Mouse (Mus musculus) kidney, adult 2 months (tissue): ENCODE measurements around the gene Meis1. TPM values are rescaled to one million over a fixed set of nuclear protein-coding genes. Genes with fewer than 3 reads are reported as not detected.

Experiments
- DNase-seq: peaks from one replicate; pipeline ENCODE4 v3.0.0; 2021
- H3K27ac ChIP-seq: fragments of 200-500 bp; 2 replicates; pipeline ENCODE4 v1.5.1; 2012; ENCODE audit warnings: low read depth, low read length, control low read depth, inconsistent platforms; ENCODE audit not compliant: insufficient read depth
- H3K27me3 ChIP-seq: fragments of 200-500 bp; replicated peaks from 2 replicates; pipeline ENCODE4 v1.6.1; 2012; ENCODE audit warnings: mild to moderate bottlenecking, moderate library complexity, low read length, inconsistent platforms; ENCODE audit not compliant: control insufficient read depth, insufficient read depth
- H3K36me3 ChIP-seq: fragments of 200-500 bp; 2 replicates; pipeline ENCODE4 v1.6.1; 2012; ENCODE audit warnings: mild to moderate bottlenecking, moderate library complexity, low read length, inconsistent platforms; ENCODE audit not compliant: control insufficient read depth, insufficient read depth
- H3K4me1 ChIP-seq: fragments of 200-500 bp; 2 replicates; pipeline ENCODE4 v1.6.1; 2011; ENCODE audit warnings: low read length; ENCODE audit not compliant: control insufficient read depth, insufficient read depth
- H3K4me3 ChIP-seq: fragments of 200-500 bp; 2 replicates; pipeline ENCODE4 v1.5.1; 2011; ENCODE audit warnings: mild to moderate bottlenecking, low read depth, low read length, control low read depth; ENCODE audit not compliant: insufficient read depth
- CTCF ChIP-seq: fragments of 200-500 bp; conservative IDR thresholded peaks from 2 replicates; pipeline ENCODE4 v1.5.1; 2011; ENCODE audit warnings: low read depth, mild to moderate bottlenecking, control low read depth, low read length, moderate library complexity, mixed read lengths; ENCODE audit not compliant: insufficient read depth, insufficient read length
- POLR2A ChIP-seq: fragments of 200-500 bp; IDR thresholded peaks from one replicate; pipeline ENCODE4 v1.6.1; 2011; ENCODE audit warnings: low read depth, low read length, control low read depth
- WGBS: fragments of 180-500 bp; shearing (Covaris S2); methylation state at CpG from one replicate; pipeline ENCODE4 v1.1.7; 2018; 5-methylcytosine and 5-hydroxymethylcytosine counted together
- polyA plus RNA-seq: library from polyadenylated mRNA; depleted of rRNA; stranded (reverse); fragments of >200 nt; gene quantifications from 2 replicates; pipeline ENCODE4 v1.2.3, GENCODE M21; 2012

The Meis1 gene
- polyA plus RNA-seq, 1 experiment = 6.2 TPM

DNA sequence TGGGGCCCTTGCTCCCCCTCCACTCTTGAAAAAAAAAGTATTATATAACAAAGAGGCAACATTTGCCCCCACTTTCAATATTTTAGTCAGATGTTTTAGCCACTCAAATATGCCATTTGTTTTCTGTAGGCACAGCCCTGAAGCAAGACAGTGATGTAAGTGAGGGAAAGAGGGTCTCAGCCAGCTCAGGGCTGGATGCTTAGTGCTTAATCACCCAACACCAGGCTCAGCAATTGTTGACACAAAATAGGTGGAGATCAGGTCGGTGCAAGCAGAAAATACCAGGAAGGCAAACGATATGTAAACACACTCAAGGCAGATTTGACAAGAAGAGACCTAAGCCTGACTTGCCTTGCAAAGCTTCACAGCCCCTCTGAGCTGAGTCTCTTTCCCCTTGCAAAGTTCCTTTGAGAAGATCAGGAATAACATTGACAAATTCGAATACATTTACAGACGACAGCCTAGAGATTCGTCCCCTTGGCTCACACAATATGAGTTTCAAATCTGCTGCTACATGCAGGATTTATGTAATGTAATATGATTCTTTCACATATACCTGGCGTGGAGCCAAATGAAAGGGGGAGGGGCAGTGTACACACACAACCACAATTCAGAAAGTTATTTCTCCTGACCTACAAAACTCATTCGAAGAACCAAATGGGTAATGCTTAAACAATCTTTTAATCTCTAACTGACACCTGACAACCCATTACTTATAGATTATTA is 120.7 kb downstream of the Meis1 start:
- DNase-seq = no peak
- H3K27me3 ChIP-seq = no peaks in the 10 kb centered on the region
- H3K4me3 ChIP-seq = no peak overlapping the region
- no peaks in the 10 kb centered on the region for H3K36me3 ChIP-seq
- no peak overlapping the region for H3K27ac ChIP-seq
- H3K4me1 ChIP-seq = no peaks in the 10 kb centered on the region
- 27% methylated on average over 7 of the region's 7 CpGs for WGBS
- no peak for TF ChIP-seq POLR2A
- no peak for TF ChIP-seq CTCF

DNA sequence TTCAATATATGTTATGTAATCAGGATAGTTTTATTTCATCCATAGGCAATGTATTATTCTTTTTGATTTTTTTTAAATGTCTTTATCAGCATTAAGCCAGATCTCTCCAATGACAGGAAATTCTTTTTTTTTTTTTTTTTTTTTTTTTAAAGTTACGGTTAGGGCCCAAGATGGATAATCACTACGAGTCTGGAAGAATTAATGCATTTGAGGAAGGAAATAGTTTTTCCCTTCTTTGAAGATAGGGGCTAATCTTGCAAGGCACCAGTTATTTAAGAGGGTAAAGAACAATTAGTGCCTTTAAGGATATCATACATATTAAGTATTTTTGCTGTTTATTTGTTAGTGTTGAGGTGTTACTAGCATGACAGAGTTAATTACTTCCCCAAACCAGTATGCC is 121.5 kb downstream of the Meis1 start:
- Histone ChIP-seq H3K27ac (no peak overlapping the region), H3K27me3 (no peaks in the 10 kb centered on the region), H3K36me3 (no peaks in the 10 kb centered on the region), H3K4me3 (no peak overlapping the region), H3K4me1 (no peaks in the 10 kb centered on the region)
- TF ChIP-seq CTCF = no peak
- no peak for TF ChIP-seq POLR2A
- WGBS = 65% methylated on average over 2 of the region's 2 CpGs
- no peak for DNase-seq

DNA sequence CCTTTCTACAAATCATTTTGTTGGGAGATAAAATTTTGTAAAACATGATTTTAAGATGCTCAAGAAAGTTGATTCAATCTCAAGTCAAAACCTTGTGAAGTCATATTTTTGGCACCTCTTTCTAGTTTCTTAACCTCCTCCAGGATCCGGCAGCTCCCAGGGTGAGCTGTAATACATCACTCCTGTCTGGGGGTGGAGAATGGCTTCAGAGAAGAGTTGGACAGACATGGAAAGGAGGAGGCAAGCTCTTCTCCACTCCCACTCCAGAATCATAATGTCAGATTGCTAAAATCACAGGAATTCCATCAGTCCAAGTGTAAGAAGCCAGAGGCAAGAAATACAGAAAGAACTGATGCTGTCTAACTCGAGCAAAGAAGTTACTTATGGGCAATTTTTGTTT is 126.3 kb downstream of the Meis1 start:
- no peaks in the 10 kb centered on the region for H3K36me3 ChIP-seq
- no peaks in the 10 kb centered on the region for H3K4me1 ChIP-seq
- H3K4me3 ChIP-seq = no peak overlapping the region
- 38% methylated on average over 2 of the region's 2 CpGs for WGBS
- TF ChIP-seq POLR2A = no peak
- no peak for TF ChIP-seq CTCF
- no peak for DNase-seq
- H3K27ac ChIP-seq = no peak overlapping the region
- no peaks in the 10 kb centered on the region for H3K27me3 ChIP-seq

DNA sequence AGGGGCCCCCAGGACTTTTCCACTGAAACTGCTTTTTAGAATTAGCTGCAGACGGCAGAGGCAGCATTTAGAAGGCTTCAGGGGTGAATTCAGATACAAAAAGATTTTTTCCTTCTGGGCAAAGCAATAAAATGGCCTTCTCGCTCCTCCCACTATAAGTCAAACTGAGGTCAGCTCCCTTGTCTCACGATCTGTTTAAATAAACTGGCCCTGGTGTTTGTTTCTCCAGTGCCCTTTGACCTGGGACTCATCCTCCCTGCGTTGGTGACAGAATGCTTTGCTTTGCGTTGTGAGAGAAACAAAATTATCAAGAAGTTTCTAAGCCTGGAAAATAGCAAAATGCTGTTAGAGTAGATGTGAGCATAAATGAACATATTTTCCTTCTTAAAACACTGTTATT is 129.6 kb downstream of the Meis1 start:
- Histone ChIP-seq H3K27ac (no peak overlapping the region), H3K27me3 (no peaks in the 10 kb centered on the region), H3K4me1 (no peaks in the 10 kb centered on the region), H3K36me3 (no peaks in the 10 kb centered on the region), H3K4me3 (no peak overlapping the region)
- WGBS = 41% methylated on average over 5 of the region's 5 CpGs
- TF ChIP-seq CTCF = no peak
- no peak for TF ChIP-seq POLR2A
- DNase-seq = no peak

DNA sequence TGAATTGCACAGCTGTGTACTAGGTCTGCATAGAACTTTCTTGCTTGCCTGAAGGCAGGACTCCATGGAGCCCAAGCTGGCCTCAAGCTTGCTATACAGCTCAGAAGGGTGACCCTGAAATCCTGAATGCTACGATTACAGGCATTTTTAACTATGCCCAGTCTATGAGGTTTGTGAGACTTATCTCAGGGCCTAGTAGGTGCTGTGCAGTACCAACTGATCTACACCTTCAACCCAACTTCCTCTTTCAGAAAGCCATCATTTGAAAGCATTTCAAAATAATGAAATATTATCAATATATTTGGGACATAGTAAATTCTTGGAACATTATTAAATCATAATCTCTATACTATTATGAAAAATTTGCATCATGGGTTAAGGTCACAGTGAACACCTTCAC is 130.1 kb downstream of the Meis1 start:
- WGBS = 83% methylated on average over 1 of the region's 1 CpGs
- Histone ChIP-seq H3K27ac (no peak overlapping the region), H3K4me1 (no peaks in the 10 kb centered on the region), H3K36me3 (no peaks in the 10 kb centered on the region), H3K4me3 (no peak overlapping the region), H3K27me3 (no peaks in the 10 kb centered on the region)
- TF ChIP-seq CTCF (no peak), POLR2A (no peak)
- no peak for DNase-seq

DNA sequence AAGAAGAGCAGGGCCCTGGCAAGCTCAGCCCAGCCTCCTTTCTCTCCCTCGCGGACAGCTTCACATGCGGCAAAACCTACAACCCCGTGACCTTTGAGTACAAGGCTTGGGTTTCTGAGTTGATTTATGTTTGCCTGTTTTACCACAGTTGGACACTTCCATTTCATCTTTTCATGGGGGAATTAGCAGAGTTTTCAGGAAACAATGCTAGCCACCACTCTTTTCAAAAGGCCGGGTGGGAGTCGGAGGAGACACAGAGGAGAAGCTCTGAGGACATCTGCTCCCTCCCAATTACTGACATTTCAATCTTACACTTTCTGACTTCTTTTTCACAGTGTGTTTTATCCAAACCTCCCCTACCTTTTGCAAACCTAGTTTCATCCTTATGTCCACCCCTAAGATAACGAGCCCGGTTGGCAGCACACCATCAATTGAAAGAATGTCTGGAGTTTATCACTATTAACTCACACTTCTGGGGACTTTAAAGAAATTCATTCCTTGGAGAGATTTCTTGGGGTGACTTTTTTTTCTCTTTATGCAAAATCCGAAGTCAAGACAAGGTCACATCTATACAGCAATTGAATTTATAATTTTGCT is 133.0 kb downstream of the Meis1 start:
- Histone ChIP-seq H3K4me3 (no peak overlapping the region), H3K27ac (no peak overlapping the region), H3K4me1 (no peaks in the 10 kb centered on the region), H3K36me3 (no peaks in the 10 kb centered on the region), H3K27me3 (no peaks in the 10 kb centered on the region)
- peak; percentile 50 for DNase-seq
- WGBS = 46% methylated on average over 9 of the region's 9 CpGs
- TF ChIP-seq POLR2A (no peak), CTCF (no peak)

DNA sequence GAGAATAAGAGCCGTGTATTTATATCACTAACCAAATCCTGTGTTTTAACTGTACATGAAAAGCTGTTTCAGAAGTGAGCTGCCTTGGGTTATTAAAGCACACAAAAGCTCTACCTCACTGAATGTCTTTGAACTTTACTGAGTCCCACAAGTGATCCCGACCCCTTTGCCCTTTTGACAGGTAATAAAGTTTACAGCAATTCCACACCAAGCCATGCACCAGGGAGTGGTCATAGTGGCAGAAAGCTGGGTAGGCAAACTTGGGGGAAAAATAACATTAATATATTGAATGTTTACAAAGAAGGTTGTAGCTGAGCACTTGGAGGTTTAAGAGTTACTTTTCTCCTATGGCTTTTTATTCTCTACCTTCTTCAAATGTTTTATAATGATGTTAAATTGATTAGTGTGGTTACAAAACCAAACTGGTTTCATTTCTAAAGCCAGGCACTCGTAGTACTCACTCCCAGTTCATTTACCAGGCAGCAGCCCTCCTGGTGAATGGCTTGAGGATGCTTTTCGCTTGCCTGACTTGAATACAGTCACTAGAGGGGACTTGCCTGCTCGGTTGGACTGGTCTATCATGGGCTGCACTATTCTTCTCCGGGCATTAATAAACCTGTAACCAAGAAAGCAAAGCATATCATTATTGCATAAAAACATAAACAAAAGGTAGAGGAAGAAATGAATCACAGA is 133.6 kb downstream of the Meis1 start:
- WGBS = 53% methylated on average over 6 of the region's 6 CpGs
- Histone ChIP-seq H3K4me1 (no peaks in the 10 kb centered on the region), H3K27ac (no peak overlapping the region)

More for the DNA sequence above, 133.6 kb downstream of the Meis1 start:
- no peak for DNase-seq
- Histone ChIP-seq H3K36me3 (no peaks in the 10 kb centered on the region), H3K4me3 (no peak overlapping the region), H3K27me3 (no peaks in the 10 kb centered on the region)
- TF ChIP-seq CTCF (no peak), POLR2A (no peak)
